Mouse (Mus musculus): ENCODE results near the gene Tef.

DNA sequence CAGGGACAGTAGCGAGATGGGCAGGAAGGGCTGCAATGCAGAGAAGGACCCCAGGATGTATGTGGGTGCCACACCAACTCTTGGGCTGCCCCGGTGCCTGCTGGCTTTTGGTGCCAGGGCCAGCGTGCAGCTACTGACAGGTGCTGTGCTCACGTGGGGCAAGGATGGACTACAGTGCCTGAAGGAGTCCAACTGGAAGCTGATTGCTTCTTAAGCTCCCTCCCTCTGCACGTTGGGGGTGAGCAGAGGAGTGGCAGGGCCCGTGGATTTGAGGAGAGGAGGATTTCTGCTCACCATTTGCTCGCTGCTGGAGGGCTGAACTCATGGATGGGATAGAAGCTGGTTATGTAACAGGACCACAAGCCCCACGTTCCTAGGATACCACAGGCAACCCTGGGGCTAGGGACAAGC lies 725 bp downstream of the Tef start:
- no peak for TF ChIP-seq CTCF (conservative IDR thresholded peaks at IDR 0.05; ENCODE audit: low read length)
- TF ChIP-seq POU5F1 (IDR thresholded peaks at IDR 0.05; ENCODE audit: borderline replicate concordance, low read length): no peak
